Comparison of ENCODE assay signal across 25 mouse cellular contexts in the genomic region with DNA sequence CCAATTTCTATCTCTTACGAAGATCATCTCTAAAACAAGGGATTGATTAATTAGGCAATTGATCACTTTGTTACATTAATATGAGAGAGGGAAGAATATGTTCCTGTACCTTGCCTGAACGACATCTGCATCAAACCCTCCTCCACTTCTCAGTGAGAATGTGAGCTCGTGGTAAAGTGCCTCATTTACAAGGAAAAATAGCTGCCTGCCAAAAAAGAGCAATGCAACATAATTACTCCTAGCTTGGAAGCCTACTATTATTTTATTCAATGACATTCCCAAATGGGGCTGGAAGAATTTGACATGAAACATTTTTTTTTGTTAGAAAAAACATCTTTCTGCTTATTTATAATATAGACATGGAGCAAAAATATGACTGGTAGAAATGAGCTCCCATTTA.
DNase-seq lines count a peak whose midpoint lies in the region; ATAC-seq lines count a peak whose summit lies in the region.
"Had no signal": no experiment of that assay in that cellular context is flagged by ENCODE, and none has a peak within 500 bp of the region (broad histone marks: within the 10 kb centered on the region; RNA-seq: fewer than 3 reads in every experiment).

No protein-coding gene starts in this region.

- H3K27ac ChIP-seq in embryonic facial prominence, embryonic 14.5 days (replicated peaks; ENCODE audit: low read depth, low read length): no peak overlapping the region
- H3K27ac ChIP-seq in embryonic facial prominence, embryonic 10.5 days (replicated peaks): no peak overlapping the region
- H3K27ac ChIP-seq: embryonic facial prominence, embryonic 15.5 days; gastrocnemius, adult 2 months; heart, adult 2 months; heart, embryonic 10.5 days; heart, embryonic 13.5 days; hindbrain, embryonic 14.5 days had no signal

- no peak overlapping the region for H3K4me2 ChIP-seq in embryonic facial prominence, embryonic 14.5 days (ENCODE audit: low read depth, low read length)
- H3K4me2 ChIP-seq: embryonic facial prominence, embryonic 15.5 days; heart, embryonic 13.5 days; hindbrain, embryonic 14.5 days had no signal

- peak; percentile 5 for DNase-seq in embryonic facial prominence, embryonic 14.5 days (ENCODE audit: low spot score)
- DNase-seq in embryonic facial prominence, embryonic 10.5 days (ENCODE audit: low spot score): no peak
- DNase-seq in frontal cortex, postnatal 25 days (ENCODE audit: low spot score in 2 of 2): no peak
- DNase-seq in brain, adult 2 months (ENCODE audit: low read depth, low spot score): peak; percentile 66
- peak; percentile 50 for DNase-seq in telencephalon, adult 2 months (ENCODE audit: low read depth, low spot score)
- DNase-seq in heart, adult 11 months: no peak
- DNase-seq: adrenal gland, adult 8-10 months; adrenal gland, postnatal 25 days; cerebellum, adult 11-12 months; cerebellum, adult 8-10 months; cerebellum, postnatal 10 days; cerebellum, postnatal 36 days; embryo, embryonic 11 days; gastrocnemius, adult 2 months; gastrocnemius, postnatal 25 days; heart, adult 2 months; heart, postnatal 14 days; heart, postnatal 4 days had no signal

- no peak overlapping the region for H3K4me3 ChIP-seq in embryonic facial prominence, embryonic 14.5 days (ENCODE audit: low read depth, low read length)
- H3K4me3 ChIP-seq in embryonic facial prominence, embryonic 10.5 days: no peak overlapping the region
- H3K4me3 ChIP-seq: embryonic facial prominence, embryonic 15.5 days; gastrocnemius, adult 2 months; heart, adult 2 months; heart, embryonic 10.5 days; heart, embryonic 13.5 days had no signal

- ATAC-seq in embryonic facial prominence, embryonic 14.5 days (ENCODE audit: low read depth): no peak
- ATAC-seq in frontal cortex, adult (ENCODE audit: low TSS enrichment): peak; percentile 77
- ATAC-seq: activated CD4-positive, CD25-positive, alpha-beta regulatory T cell, adult 4 months; intestine, postnatal 0 days had no signal

- H3K4me1 ChIP-seq in embryonic facial prominence, embryonic 14.5 days (ENCODE audit: control insufficient read depth, insufficient read depth, low read length): no peaks in the 10 kb centered on the region
- H3K4me1 ChIP-seq in embryonic facial prominence, embryonic 10.5 days: no peaks in the 10 kb centered on the region
- H3K4me1 ChIP-seq: embryonic facial prominence, embryonic 15.5 days; heart, embryonic 10.5 days; heart, embryonic 13.5 days had no signal

- 0 out of 2 replicates have a peak, but pooled peaks cover 3% of the 10 kb centered on the region for H3K9me3 ChIP-seq in embryonic facial prominence, embryonic 14.5 days (ENCODE audit: control insufficient read depth, low read length)
- no peaks in the 10 kb centered on the region for H3K9me3 ChIP-seq in embryonic facial prominence, embryonic 10.5 days
- H3K9me3 ChIP-seq: embryonic facial prominence, embryonic 15.5 days; heart, embryonic 10.5 days; heart, embryonic 13.5 days had no signal

- H3K27me3 ChIP-seq in embryonic facial prominence, embryonic 14.5 days (replicated peaks; ENCODE audit: control insufficient read depth, insufficient read depth, low read length): no peaks in the 10 kb centered on the region
- no peaks in the 10 kb centered on the region for H3K27me3 ChIP-seq in embryonic facial prominence, embryonic 10.5 days (replicated peaks; ENCODE audit: low read depth, poor library complexity, severe bottlenecking)
- H3K27me3 ChIP-seq: embryonic facial prominence, embryonic 15.5 days; heart, embryonic 13.5 days had no signal

- H3K36me3 ChIP-seq in embryonic facial prominence, embryonic 14.5 days (ENCODE audit: control insufficient read depth, insufficient read depth, low read length): no peaks in the 10 kb centered on the region
- no peaks in the 10 kb centered on the region for H3K36me3 ChIP-seq in embryonic facial prominence, embryonic 10.5 days (replicated peaks)
- H3K36me3 ChIP-seq: embryonic facial prominence, embryonic 15.5 days; heart, embryonic 10.5 days; heart, embryonic 13.5 days had no signal

- H3K9ac ChIP-seq in embryonic facial prominence, embryonic 14.5 days (ENCODE audit: low read depth, low read length): no peak overlapping the region
- H3K9ac ChIP-seq: embryonic facial prominence, embryonic 15.5 days; heart, embryonic 13.5 days; hindbrain, embryonic 14.5 days had no signal

- WGBS in embryonic facial prominence, embryonic 14.5 days: 50% methylated on average over 3 of the region's 3 CpGs
- WGBS in embryonic facial prominence, embryonic 10.5 days: 75% methylated on average over 3 of the region's 3 CpGs

Comparison
In these comparisons a context has a peak if more than half of its experiments do, and no peak if none do; other contexts are left out.
1. DNase-seq: peak in embryonic facial prominence, embryonic 14.5 days (single experiment), brain, adult 2 months (single experiment) and telencephalon, adult 2 months (single experiment); none in embryonic facial prominence, embryonic 10.5 days (single experiment), frontal cortex, postnatal 25 days (0 of 2) and heart, adult 11 months (single experiment).